Mouse (Mus musculus): ENCODE results near the gene Txk.

Txk gene

GRCm38 (mm10) chr5:72751056-72751758 is 1.4 kb downstream of the Txk start:
- DNase-seq (ENCODE audit: low read depth, low spot score) = no peak

GRCm38 (mm10) chr5:72750226-72750625 is 2.4 kb downstream of the Txk start:
- no peak for DNase-seq (ENCODE audit: low read depth, low spot score)

- no peak for DNase-seq (ENCODE audit: low read depth, low spot score)
These were observed 3.8 kb downstream of the Txk start for GRCm38 (mm10) chr5:72748659-72749265.

- DNase-seq (ENCODE audit: low read depth, low spot score) = no peak
These were observed 5.2 kb downstream of the Txk start for GRCm38 (mm10) chr5:72747384-72747783.

GRCm38 (mm10) chr5:72746461-72746860 is 6.1 kb downstream of the Txk start:
- no peak for DNase-seq (ENCODE audit: low read depth, low spot score)

- DNase-seq (ENCODE audit: low read depth, low spot score) = no peak
These were observed 9.5 kb downstream of the Txk start for GRCm38 (mm10) chr5:72743103-72743502.

GRCm38 (mm10) chr5:72736868-72737267 is 15.7 kb downstream of the Txk start:
- no peak for DNase-seq (ENCODE audit: low read depth, low spot score)

- DNase-seq (ENCODE audit: low read depth, low spot score) = no peak
These were observed 16.1 kb downstream of the Txk start for GRCm38 (mm10) chr5:72736437-72736836.

GRCm38 (mm10) chr5:72735763-72736162 is 16.8 kb downstream of the Txk start:
- DNase-seq (ENCODE audit: low read depth, low spot score) = no peak

- DNase-seq (ENCODE audit: low read depth, low spot score) = no peak
These were observed 19.7 kb downstream of the Txk start for GRCm38 (mm10) chr5:72732885-72733284.

- no peak for DNase-seq (ENCODE audit: low read depth, low spot score)
These were observed 27.2 kb downstream of the Txk start for GRCm38 (mm10) chr5:72725404-72725803.

GRCm38 (mm10) chr5:72723429-72723828 is 29.1 kb downstream of the Txk start:
- no peak for DNase-seq (ENCODE audit: low read depth, low spot score)

- no peak for DNase-seq (ENCODE audit: low read depth, low spot score)
These were observed 32.0 kb downstream of the Txk start for GRCm38 (mm10) chr5:72720587-72720986.

GRCm38 (mm10) chr5:72710572-72711278 is 41.9 kb downstream of the Txk start:
- DNase-seq (ENCODE audit: low read depth, low spot score) = peak; percentile 56

- no peak for DNase-seq (ENCODE audit: low read depth, low spot score)
These were observed 42.6 kb downstream of the Txk start for GRCm38 (mm10) chr5:72709976-72710375.

- no peak for DNase-seq (ENCODE audit: low read depth, low spot score)
These were observed 43.1 kb downstream of the Txk start for GRCm38 (mm10) chr5:72709451-72709850.

- DNase-seq (ENCODE audit: low read depth, low spot score) = no peak
These were observed 45.9 kb downstream of the Txk start for GRCm38 (mm10) chr5:72706722-72707121.

- DNase-seq (ENCODE audit: low read depth, low spot score) = no peak
These were observed 46.5 kb downstream of the Txk start for GRCm38 (mm10) chr5:72706095-72706494.

GRCm38 (mm10) chr5:72702202-72702601 is 50.4 kb downstream of the Txk start:
- no peak for DNase-seq (ENCODE audit: low read depth, low spot score)

GRCm38 (mm10) chr5:72699500-72699818 is 53.1 kb downstream of the Txk start:
- no peak for DNase-seq (ENCODE audit: low read depth, low spot score)

- peak; percentile 47 for DNase-seq (ENCODE audit: low read depth, low spot score)
These were observed 53.6 kb downstream of the Txk start for GRCm38 (mm10) chr5:72698818-72699499.

GRCm38 (mm10) chr5:72698343-72698742 is 54.2 kb downstream of the Txk start:
- DNase-seq (ENCODE audit: low read depth, low spot score) = no peak

All from retina, adult 2 months (tissue).